Mouse (Mus musculus) erythroblast, adult 5-6 weeks (primary cell): ENCODE data around the gene Plpp3. TPM values are rescaled to one million over a fixed set of nuclear protein-coding genes. Genes with fewer than 3 reads are reported as not detected.

ENCODE experiments used
- ATAC-seq: replicated peaks from 2 replicates; pipeline ENCODE4 v1.8.0; 2016; ENCODE audit warnings: moderate number of reproducible peaks, mild to moderate bottlenecking, moderate TSS enrichment, inconsistent platforms; ENCODE audit not compliant: poor library complexity, low FRiP score, severe bottlenecking
- total RNA-seq, 2 experiments: library from RNA; stranded (forward) in 1 of 2; stranded (reverse) in 1 of 2; fragments of 150-400 nt in 1 of 2; fragments of 200-764, 138-1000 nt in 1 of 2; gene quantifications; 2 replicates each; pipeline versions ENCODE4 v1.2.3 to v1.2.4; 2015 to 2017; ENCODE audit warnings: low replicate concordance in 2 of 2

Gene Plpp3
- total RNA-seq, 2 experiments from 2014 or later = 0.09 to 0.58 TPM

DNA sequence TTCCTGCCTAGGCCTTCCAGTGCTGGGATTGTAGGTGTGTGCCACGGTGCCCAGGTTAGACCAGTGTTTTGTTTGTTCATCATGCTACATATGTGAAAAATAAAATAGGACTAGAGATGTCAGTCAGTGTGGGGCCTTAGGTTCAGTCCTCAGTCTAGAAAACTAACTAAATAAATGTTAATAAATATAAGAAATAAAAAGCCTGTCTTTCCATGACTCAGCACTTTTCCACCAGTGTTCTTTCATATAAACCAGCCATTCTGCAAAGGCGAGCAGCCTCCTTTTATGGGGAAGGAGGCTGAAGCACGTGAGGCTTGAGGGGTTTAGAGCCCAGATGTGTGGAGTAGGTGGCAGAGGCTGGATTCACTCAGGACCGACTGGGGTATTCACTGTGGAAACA, 50.5 kb downstream of the Plpp3 start:
- no peak for ATAC-seq

GRCm38 (mm10) chr4:105208977-105209376, 51.8 kb downstream of the Plpp3 start:
- no peak for ATAC-seq

DNA sequence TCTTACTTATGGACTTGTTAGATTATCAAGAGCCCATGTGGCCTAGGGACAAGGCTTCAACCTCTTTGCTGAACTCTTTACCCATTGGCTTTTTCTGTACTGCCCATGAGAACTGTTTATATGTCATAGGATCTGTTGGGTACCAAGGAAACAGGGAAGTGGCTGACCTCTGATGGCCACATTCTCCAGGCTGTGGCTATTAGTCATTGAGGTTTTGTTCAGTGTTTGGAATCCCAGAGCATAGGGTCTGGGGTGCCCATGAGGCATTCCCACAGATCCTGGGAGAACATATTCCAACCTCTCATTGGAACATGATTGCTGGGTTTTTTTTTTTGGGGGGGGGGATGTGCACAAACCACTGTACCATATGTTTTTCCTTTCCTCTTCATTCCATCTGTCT, 56.2 kb downstream of the Plpp3 start:
- no peak for ATAC-seq

GRCm38 (mm10) chr4:105214438-105214837, 57.3 kb downstream of the Plpp3 start:
- ATAC-seq = no peak

DNA sequence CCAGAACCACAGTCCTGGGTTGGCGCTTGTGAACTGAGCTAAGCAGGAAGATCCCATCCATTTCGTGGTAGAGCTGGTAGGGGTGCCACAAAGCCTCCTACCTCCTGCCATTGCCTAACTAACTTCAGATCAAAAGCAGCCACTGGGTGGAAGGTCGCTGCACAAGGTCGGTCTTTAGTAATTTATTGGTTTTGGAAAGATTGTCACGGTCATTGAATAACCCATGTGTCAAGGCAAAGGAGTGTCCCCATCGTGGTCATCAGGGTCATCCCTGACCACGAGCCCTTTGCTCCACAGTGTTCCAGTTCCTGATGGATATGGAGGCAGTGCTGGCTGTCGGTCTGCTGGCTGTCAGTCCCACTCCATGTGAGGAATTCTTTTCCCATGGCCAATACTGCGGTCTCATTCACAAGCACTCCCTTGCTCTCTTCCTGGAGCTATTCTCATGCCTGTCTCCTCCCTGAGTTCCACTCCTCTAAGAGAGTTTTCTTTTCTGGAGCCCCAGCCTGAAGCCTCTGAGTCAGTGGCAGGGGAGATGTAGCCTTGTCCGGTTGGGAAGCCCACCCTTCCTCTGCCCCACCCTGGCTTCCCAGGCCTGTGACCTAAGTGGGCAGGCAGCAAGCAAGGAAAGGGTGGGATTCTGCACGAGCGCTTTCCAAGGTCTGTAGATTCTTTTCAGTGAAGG, 58.7 kb downstream of the Plpp3 start:
- no peak for ATAC-seq

GRCm38 (mm10) chr4:105218202-105218601, 61.1 kb downstream of the Plpp3 start:
- ATAC-seq = no peak

DNA sequence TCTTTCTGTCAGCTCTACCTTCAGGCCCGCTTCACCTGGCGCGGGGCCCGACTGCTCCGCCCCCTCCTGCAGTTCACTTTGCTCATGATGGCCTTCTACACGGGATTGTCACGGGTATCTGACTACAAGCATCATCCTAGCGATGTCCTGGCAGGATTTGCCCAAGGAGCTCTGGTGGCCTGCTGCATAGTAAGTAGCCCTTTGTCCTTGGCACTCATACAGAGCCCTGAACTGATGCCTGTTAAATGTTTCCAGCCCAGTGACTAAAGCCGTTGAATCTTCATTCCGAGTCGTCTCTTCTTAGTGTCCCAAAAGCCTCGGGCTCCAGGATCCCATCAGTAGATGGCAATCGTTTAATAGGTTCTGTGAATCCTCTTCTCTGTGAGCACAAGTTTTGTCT, 62.2 kb downstream of the Plpp3 start:
- no peak for ATAC-seq

GRCm38 (mm10) chr4:105220849-105221248, 63.7 kb downstream of the Plpp3 start:
- no peak for ATAC-seq

- no peak for ATAC-seq
Observed at GRCm38 (mm10) chr4:105221256-105221840, 64.2 kb downstream of the Plpp3 start.

DNA sequence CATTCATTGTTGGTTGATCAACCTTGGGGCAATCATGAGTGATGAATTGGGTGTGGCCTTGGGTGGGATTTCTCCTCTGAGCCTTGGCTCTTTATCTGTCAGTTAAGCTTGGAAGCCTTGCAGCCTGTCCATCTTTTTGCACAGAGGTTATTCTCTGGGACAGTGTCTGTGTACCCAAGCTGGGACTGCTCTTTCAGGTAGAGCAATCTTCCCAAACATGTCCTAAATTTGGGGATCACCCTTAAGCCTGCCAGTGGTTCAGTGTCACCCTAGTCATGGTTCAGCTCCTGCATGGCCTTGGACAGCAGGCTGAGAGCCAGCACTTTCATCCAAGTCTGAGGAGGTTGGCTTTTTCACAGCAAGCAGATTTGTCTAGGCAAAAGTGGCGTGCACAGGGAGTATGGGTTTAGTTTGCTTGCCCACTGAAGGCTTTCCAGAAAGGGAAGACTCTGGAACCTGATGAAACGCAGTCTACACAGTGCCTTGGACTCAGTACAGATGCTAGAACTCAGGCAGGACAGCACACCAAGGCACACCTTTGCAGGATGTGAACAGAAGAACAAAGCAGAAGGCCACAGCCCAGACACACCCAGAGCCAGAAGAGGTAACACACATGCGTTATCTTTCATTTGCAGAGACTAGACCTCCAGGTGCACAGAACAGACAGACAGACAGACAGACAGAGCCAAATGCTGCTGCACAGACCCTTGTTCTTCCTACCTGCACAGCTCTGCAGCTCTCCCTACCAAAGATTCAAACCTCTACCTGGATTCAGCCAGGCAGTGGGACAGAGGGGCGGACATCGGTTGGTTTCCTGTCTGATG, 66.2 kb downstream of the Plpp3 start:
- no peak for ATAC-seq

GRCm38 (mm10) chr4:105223925-105224300, 66.8 kb downstream of the Plpp3 start:
- ATAC-seq = no peak

DNA sequence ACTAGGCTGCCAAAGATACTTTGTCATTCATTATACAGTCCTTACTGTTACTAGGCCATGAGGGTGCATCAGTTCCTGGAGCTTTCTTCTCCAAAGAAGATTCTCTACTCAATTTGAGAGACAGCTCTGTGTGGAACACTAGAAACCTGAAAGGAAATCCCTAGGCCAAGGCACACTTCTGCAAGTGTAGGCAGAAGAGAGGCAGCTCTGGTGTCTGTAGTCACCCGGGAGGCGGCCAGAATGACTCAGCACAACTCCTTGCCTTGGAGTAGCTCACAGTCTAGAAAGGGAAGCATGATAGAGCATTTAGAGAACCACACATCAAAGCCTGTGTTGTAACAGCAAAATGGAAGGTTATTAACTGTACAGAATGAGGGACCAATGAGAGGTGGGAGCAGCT, 68.4 kb downstream of the Plpp3 start:
- no peak; the same call in 1 of the 2 replicates for ATAC-seq

GRCm38 (mm10) chr4:105226351-105226750, 69.2 kb downstream of the Plpp3 start:
- ATAC-seq = no peak

GRCm38 (mm10) chr4:105230127-105230526, 73.0 kb downstream of the Plpp3 start:
- no peak for ATAC-seq

GRCm38 (mm10) chr4:105240233-105240632, 83.1 kb downstream of the Plpp3 start:
- ATAC-seq = no peak

DNA sequence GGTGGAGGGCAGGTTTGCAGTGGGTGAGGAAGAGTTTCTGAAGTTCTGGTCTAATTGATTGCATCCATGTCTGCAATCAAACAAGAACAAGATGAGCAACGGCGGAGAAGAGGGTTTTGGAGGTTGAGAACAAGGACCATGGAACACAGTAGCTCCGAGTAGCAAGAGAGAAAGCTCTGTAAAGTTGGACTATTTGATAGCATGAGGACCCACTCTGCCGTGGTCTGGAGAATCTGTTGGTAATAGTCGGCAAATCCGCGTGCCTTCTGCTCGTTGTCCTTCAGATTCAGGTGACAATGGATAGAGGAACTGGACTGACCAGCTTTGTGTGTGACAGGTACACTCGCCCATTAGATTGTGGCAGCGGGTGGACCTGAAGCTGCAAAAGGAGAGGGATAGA, 87.8 kb downstream of the Plpp3 start:
- ATAC-seq = no peak

GRCm38 (mm10) chr4:105245479-105245944, 88.4 kb downstream of the Plpp3 start:
- no peak for ATAC-seq

GRCm38 (mm10) chr4:105246331-105246730, 89.2 kb downstream of the Plpp3 start:
- no peak for ATAC-seq

DNA sequence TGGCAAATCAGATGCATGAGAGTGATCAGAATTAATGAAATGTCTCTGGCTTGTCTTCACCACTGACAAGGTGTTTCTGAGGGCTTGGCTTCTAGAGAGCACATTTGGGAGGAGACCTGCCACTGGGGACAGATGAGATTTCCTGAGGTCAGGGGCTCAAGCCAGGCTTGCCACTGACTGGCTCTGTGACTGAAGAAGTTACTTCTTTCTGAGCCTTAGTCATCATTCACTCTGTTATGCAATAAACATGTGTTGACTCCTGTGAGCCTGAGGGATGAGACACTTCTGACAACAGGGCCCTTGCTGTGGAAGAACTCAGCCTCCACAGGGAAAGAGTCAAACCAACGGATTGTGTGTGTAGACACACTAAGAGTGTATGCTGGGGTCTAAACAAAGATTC, 91.0 kb downstream of the Plpp3 start:
- ATAC-seq = no peak

- no peak for ATAC-seq
Observed at GRCm38 (mm10) chr4:105249283-105249682, 92.1 kb downstream of the Plpp3 start.

DNA sequence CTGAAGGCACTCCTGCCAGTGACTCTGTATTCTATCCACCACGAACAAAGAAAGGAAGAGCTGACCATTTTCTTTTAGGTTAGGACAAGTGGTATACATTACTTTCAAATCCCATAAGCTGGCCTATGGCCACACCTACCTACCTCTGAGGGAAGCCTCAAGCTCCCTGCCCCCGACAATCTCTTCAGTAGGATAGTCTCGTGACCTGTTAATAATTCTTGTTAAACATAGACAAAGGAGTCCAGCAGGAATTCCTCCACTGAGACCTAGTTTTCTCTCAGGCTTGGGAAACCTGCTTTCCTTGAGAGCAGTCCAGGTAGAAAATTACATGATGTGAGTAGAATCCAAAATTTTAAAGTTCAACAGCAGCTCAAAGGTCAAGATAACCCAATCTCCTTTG, 93.8 kb downstream of the Plpp3 start:
- no peak for ATAC-seq
